Mouse (Mus musculus) liver, postnatal 0 days (tissue): ENCODE results near the gene Arsg. TPM values are rescaled to one million over a fixed set of nuclear protein-coding genes. Genes with fewer than 3 reads are reported as not detected.

Source experiments
- ATAC-seq: fragments of 200-750 bp; cut with Nextera tagmentation; 2 replicates; pipeline ENCODE4 v1.8.0; 2017; ENCODE audit warnings: mild to moderate bottlenecking, moderate library complexity
- DNase-seq: peaks from one replicate; pipeline ENCODE4 v3.0.0-alpha.2; 2016
- H3K27ac ChIP-seq: fragments of 300-500 bp; sonication (generic); 2 replicates; pipeline ENCODE4 v1.5.1; 2014; ENCODE audit warnings: antibody characterized with exemption, moderate library complexity, mild to moderate bottlenecking, low read depth
- H3K27me3 ChIP-seq: fragments of 300-500 bp; sonication (generic); 2 replicates; pipeline ENCODE4 v1.6.1; 2014; ENCODE audit warnings: low read length, control low read depth, mixed read lengths; ENCODE audit not compliant: insufficient read depth
- H3K36me3 ChIP-seq: fragments of 300-500 bp; sonication (generic); replicated peaks from 2 replicates; pipeline ENCODE4 v1.6.1; 2014; ENCODE audit warnings: mild to moderate bottlenecking, control low read depth, low read length, moderate library complexity, mixed read lengths; ENCODE audit not compliant: insufficient read depth
- H3K4me1 ChIP-seq: fragments of 300-500 bp; sonication (generic); 2 replicates; pipeline ENCODE4 v1.6.1; 2014; ENCODE audit warnings: antibody characterized with exemption, mild to moderate bottlenecking, control low read depth; ENCODE audit not compliant: insufficient read depth
- H3K4me2 ChIP-seq: fragments of 300-500 bp; sonication (generic); 2 replicates; pipeline ENCODE4 v1.6.1; 2014; ENCODE audit warnings: low read depth, mild to moderate bottlenecking, low read length, moderate library complexity, mixed read lengths
- H3K4me3 ChIP-seq: fragments of 300-500 bp; sonication (generic); 2 replicates; pipeline ENCODE4 v1.5.1; 2014; ENCODE audit warnings: low read depth, low read length
- H3K9ac ChIP-seq: fragments of 300-500 bp; sonication (generic); replicated peaks from 2 replicates; pipeline ENCODE4 v1.6.1; 2014; ENCODE audit warnings: mild to moderate bottlenecking, moderate library complexity
- H3K9me3 ChIP-seq: fragments of 300-500 bp; sonication (generic); 2 replicates; pipeline ENCODE4 v1.6.1; 2016; ENCODE audit warnings: mild to moderate bottlenecking, control low read depth, low read length, mixed read lengths
- CTCF ChIP-seq: sonication (generic); IDR thresholded peaks from 2 replicates; pipeline ENCODE4 v1.5.1; 2016; ENCODE audit warnings: antibody characterized with exemption, low read depth
- EP300 ChIP-seq: IDR thresholded peaks from 2 replicates; pipeline ENCODE4 v1.6.1; 2016; ENCODE audit warnings: antibody characterized with exemption, low read depth, mild to moderate bottlenecking
- WGBS: fragments of 180-500 bp; shearing (Covaris S2); extraction: QIAGEN DNeasy Blood & Tissue Kit; methylation state at CpG from one replicate; pipeline ENCODE4 v1.1.7; 2014; ENCODE audit not compliant: insufficient replicate concordance; 5-methylcytosine and 5-hydroxymethylcytosine counted together
- polyA plus RNA-seq: library from polyadenylated mRNA; unstranded; fragments of >200 nt; fragmentation: Nextera tagmentation; extraction: Ambion mirVana; gene quantifications from 2 replicates; pipeline ENCODE4 v1.2.1, GENCODE M21; 2015

Gene Arsg
- polyA plus RNA-seq, 1 experiment from 2014 or later = 13.1 TPM

GRCm38 (mm10) chr11:109520958-109521357 lies 47.8 kb downstream of the Arsg start:
- WGBS = 54% methylated on average over 7 of the region's 7 CpGs
- Histone ChIP-seq H3K4me1 (peaks cover 8% of the 10 kb centered on the region; the same call in 1 of the 2 replicates), H3K4me3 (no peak overlapping the region), H3K4me2 (no peak overlapping the region), H3K27ac (no peak overlapping the region), H3K9ac (no peak overlapping the region), H3K27me3 (no peaks in the 10 kb centered on the region), H3K9me3 (no peaks in the 10 kb centered on the region), H3K36me3 (0 out of 2 replicates have a peak, but pooled peaks cover 3% of the 10 kb centered on the region)
- TF ChIP-seq EP300 (no peak), CTCF (no peak)
- DNase-seq (no peak), ATAC-seq (no peak)

GRCm38 (mm10) chr11:109524869-109525268 lies 51.7 kb downstream of the Arsg start:
- Histone ChIP-seq H3K36me3 (peaks cover 5% of the 10 kb centered on the region; the same call in 1 of the 2 replicates), H3K4me3 (no peak overlapping the region), H3K27ac (no peak overlapping the region), H3K4me2 (no peak overlapping the region), H3K9me3 (no peaks in the 10 kb centered on the region), H3K9ac (no peak overlapping the region), H3K27me3 (no peaks in the 10 kb centered on the region), H3K4me1 (no peaks in the 10 kb centered on the region)
- DNase-seq = no peak
- WGBS = 45% methylated on average over 5 of the region's 5 CpGs
- no peak for ATAC-seq
- TF ChIP-seq EP300 = no peak

- Histone ChIP-seq H3K36me3 (peaks cover 5% of the 10 kb centered on the region; the same call in 1 of the 2 replicates), H3K4me3 (no peak overlapping the region), H3K27ac (no peak overlapping the region), H3K4me1 (no peaks in the 10 kb centered on the region), H3K9ac (no peak overlapping the region), H3K27me3 (no peaks in the 10 kb centered on the region), H3K4me2 (no peak overlapping the region), H3K9me3 (no peaks in the 10 kb centered on the region)
- no peak for ATAC-seq
- WGBS = 80% methylated on average over 4 of the region's 4 CpGs
- DNase-seq = no peak
- no peak for TF ChIP-seq EP300
- TF ChIP-seq CTCF = no peak
Measured at GRCm38 (mm10) chr11:109525571-109525970, 52.4 kb downstream of the Arsg start.

GRCm38 (mm10) chr11:109530030-109530429 lies 56.9 kb downstream of the Arsg start:
- Histone ChIP-seq H3K9me3 (no peaks in the 10 kb centered on the region), H3K4me1 (no peaks in the 10 kb centered on the region), H3K9ac (no peak overlapping the region), H3K36me3 (peaks cover 2% of the 10 kb centered on the region; the same call in 1 of the 2 replicates), H3K4me3 (no peak overlapping the region), H3K4me2 (no peak overlapping the region), H3K27ac (no peak overlapping the region), H3K27me3 (no peaks in the 10 kb centered on the region)
- ATAC-seq (no peak), DNase-seq (no peak)
- TF ChIP-seq EP300 = no peak
- TF ChIP-seq CTCF = no peak
- 77% methylated on average over 4 of the region's 4 CpGs for WGBS

GRCm38 (mm10) chr11:109535966-109536365 lies 62.8 kb downstream of the Arsg start:
- TF ChIP-seq CTCF (no peak), EP300 (no peak)
- Histone ChIP-seq H3K9ac (no peak overlapping the region), H3K9me3 (no peaks in the 10 kb centered on the region), H3K36me3 (no peaks in the 10 kb centered on the region), H3K4me3 (no peak overlapping the region), H3K4me1 (no peaks in the 10 kb centered on the region), H3K27ac (no peak overlapping the region), H3K4me2 (no peak overlapping the region), H3K27me3 (no peaks in the 10 kb centered on the region)
- 89% methylated on average over 6 of the region's 6 CpGs for WGBS
- no peak for DNase-seq
- no peak for ATAC-seq

GRCm38 (mm10) chr11:109536939-109537338 lies 63.8 kb downstream of the Arsg start:
- Histone ChIP-seq H3K4me1 (no peaks in the 10 kb centered on the region), H3K27me3 (no peaks in the 10 kb centered on the region), H3K27ac (no peak overlapping the region), H3K4me3 (no peak overlapping the region), H3K9ac (no peak overlapping the region), H3K4me2 (no peak overlapping the region), H3K9me3 (no peaks in the 10 kb centered on the region), H3K36me3 (no peaks in the 10 kb centered on the region)
- 73% methylated on average over 5 of the region's 5 CpGs for whole genome bisulfite sequencing
- DNase-seq = no peak
- TF ChIP-seq EP300 = no peak
- ATAC-seq = no peak

GRCm38 (mm10) chr11:109539290-109539689 lies 66.1 kb downstream of the Arsg start:
- Histone ChIP-seq H3K36me3 (no peaks in the 10 kb centered on the region), H3K9me3 (no peaks in the 10 kb centered on the region), H3K4me3 (no peak overlapping the region), H3K27me3 (no peaks in the 10 kb centered on the region), H3K9ac (no peak overlapping the region), H3K4me1 (peaks cover 8% of the 10 kb centered on the region; the same call in 1 of the 2 replicates), H3K4me2 (no peak overlapping the region), H3K27ac (no peak overlapping the region)
- no peak for TF ChIP-seq EP300
- TF ChIP-seq CTCF = no peak
- no peak for DNase-seq
- ATAC-seq = no peak
- WGBS = 62% methylated on average over 6 of the region's 6 CpGs
